Mouse (Mus musculus) megakaryocyte, embryonic 14.5 days (primary cell): ENCODE results near the gene Wiz. TPM values are rescaled to one million over a fixed set of nuclear protein-coding genes. Genes with fewer than 3 reads are reported as not detected.

Source experiments
- H3K27me3 ChIP-seq: replicated peaks from 2 replicates; pipeline ENCODE3; 2012; ENCODE audit warnings: inconsistent platforms
- H3K36me3 ChIP-seq: replicated peaks from 2 replicates; pipeline ENCODE3; 2012; ENCODE audit warnings: low read length, inconsistent platforms, mixed read lengths
- H3K4me1 ChIP-seq: 2 replicates; pipeline ENCODE4 v1.6.1; 2012; ENCODE audit warnings: inconsistent platforms
- H3K4me3 ChIP-seq: replicated peaks from 2 replicates; pipeline ENCODE3; 2012; ENCODE audit warnings: moderate library complexity, mild to moderate bottlenecking, inconsistent platforms
- H3K9me3 ChIP-seq: 2 replicates; pipeline ENCODE4 v1.6.1; 2012; ENCODE audit warnings: inconsistent platforms
- FLI1 ChIP-seq: IDR thresholded peaks from 2 replicates; pipeline ENCODE4 v1.6.1; 2012; ENCODE audit warnings: low read length, inconsistent platforms, mixed read lengths
- GATA1 ChIP-seq: IDR thresholded peaks from 3 replicates; pipeline ENCODE4 v1.6.1; 2012; ENCODE audit warnings: mixed read lengths, low read length, inconsistent platforms, borderline replicate concordance
- polyA plus RNA-seq: library from polyadenylated mRNA; stranded (reverse); fragments of >175 nt; gene quantifications from 2 replicates; pipeline ENCODE4 v1.2.3, GENCODE M21; 2012; ENCODE audit warnings: low replicate concordance; ENCODE audit not compliant: insufficient read depth

The Wiz gene
- polyA plus RNA-seq = 32.7 and 47.1 TPM in 2 replicates

DNA sequence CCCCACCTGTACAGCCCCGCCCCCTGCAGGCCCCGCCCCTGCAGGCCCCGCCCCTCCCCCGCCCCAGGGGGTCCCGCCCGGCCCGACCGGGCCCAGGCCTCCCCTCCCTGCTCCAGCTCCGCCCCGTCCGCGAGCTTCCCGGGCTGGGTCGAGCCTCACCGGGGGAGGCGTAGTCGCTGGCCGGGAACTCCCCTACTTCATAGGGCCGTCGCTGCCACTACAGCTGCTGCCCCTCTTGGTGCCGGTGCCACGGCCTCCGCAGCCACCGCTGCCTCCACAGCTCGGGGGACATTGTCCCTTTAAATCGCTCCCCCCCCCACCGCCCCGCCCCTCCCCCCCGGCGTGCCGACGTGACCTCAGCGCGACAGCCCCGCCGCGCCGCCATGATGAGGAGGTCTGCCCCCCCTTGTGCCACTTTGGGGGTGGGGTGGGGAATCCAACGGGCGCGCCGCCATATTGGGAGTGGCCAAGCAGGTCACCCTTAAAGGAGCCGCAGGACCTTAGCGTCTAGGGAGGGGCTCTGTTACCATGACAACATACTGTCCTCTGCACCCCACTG is at the start of gene Wiz:
TSS of gene Wiz (minus strand) at position 339 of the 559 bp plus-strand sequence.
- H3K4me3 ChIP-seq = peak within 1 kb of the TSS; percentile 96
- TF ChIP-seq GATA1 (no peak), FLI1 (no peak)
- H3K27me3 ChIP-seq = no peaks in the 10 kb centered on the region
- H3K4me1 ChIP-seq = peaks cover 28% of the 10 kb centered on the region
- no peaks in the 10 kb centered on the region for H3K9me3 ChIP-seq
- peaks cover 60% of the 10 kb centered on the region for H3K36me3 ChIP-seq

DNA sequence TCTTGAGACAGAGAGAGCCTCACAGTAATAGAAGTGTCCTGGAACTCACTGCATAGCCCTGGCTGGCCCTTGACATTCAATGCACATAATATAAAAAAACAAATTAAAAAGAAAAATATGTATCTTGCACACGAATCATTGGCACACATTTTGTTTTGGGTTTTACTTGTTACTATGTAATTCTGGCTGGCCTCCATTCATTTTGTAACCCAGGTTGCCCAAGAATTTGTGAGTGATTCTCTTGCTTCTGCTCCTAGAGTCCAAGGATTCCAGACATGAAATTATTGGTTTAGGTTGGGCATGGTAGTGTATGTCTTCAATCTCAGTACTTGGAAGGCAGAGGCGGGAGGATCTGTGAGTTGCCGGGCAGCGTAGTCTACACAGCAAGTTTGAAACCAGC is 47.9 kb upstream of the Wiz start:
- Histone ChIP-seq H3K4me3 (no peak overlapping the region), H3K27me3 (peaks cover 15% of the 10 kb centered on the region), H3K4me1 (peaks cover 11% of the 10 kb centered on the region), H3K36me3 (no peaks in the 10 kb centered on the region), H3K9me3 (no peaks in the 10 kb centered on the region)
- TF ChIP-seq FLI1 (no peak), GATA1 (no peak)

- Histone ChIP-seq H3K36me3 (no peaks in the 10 kb centered on the region), H3K9me3 (no peaks in the 10 kb centered on the region), H3K27me3 (peaks cover 3% of the 10 kb centered on the region), H3K4me1 (peaks cover 14% of the 10 kb centered on the region), H3K4me3 (no peak overlapping the region)
- TF ChIP-seq GATA1 (no peak), FLI1 (no peak)
Observed at GRCm38 (mm10) chr17:32435151-32435550, 45.9 kb upstream of the Wiz start.

GRCm38 (mm10) chr17:32434324-32434723 is 45.1 kb upstream of the Wiz start:
- no peak for TF ChIP-seq GATA1
- TF ChIP-seq FLI1 = no peak
- no peaks in the 10 kb centered on the region for H3K36me3 ChIP-seq
- H3K4me1 ChIP-seq = peaks cover 14% of the 10 kb centered on the region
- H3K4me3 ChIP-seq = no peak overlapping the region
- H3K9me3 ChIP-seq = no peaks in the 10 kb centered on the region
- H3K27me3 ChIP-seq = peaks cover 2% of the 10 kb centered on the region

- Histone ChIP-seq H3K36me3 (no peaks in the 10 kb centered on the region), H3K27me3 (no peaks in the 10 kb centered on the region), H3K4me3 (no peak overlapping the region), H3K4me1 (peaks cover 12% of the 10 kb centered on the region), H3K9me3 (no peaks in the 10 kb centered on the region)
- no peak for TF ChIP-seq FLI1
- no peak for TF ChIP-seq GATA1
Observed at GRCm38 (mm10) chr17:32431972-32432371, 42.7 kb upstream of the Wiz start.

- H3K4me3 ChIP-seq = no peak overlapping the region
- no peaks in the 10 kb centered on the region for H3K27me3 ChIP-seq
- H3K36me3 ChIP-seq = no peaks in the 10 kb centered on the region
- no peaks in the 10 kb centered on the region for H3K9me3 ChIP-seq
- TF ChIP-seq FLI1 = no peak
- TF ChIP-seq GATA1 = no peak
- H3K4me1 ChIP-seq = peaks cover 37% of the 10 kb centered on the region
Observed at GRCm38 (mm10) chr17:32426610-32427009, 37.4 kb upstream of the Wiz start.

GRCm38 (mm10) chr17:32424034-32424433 is 34.8 kb upstream of the Wiz start, which contains the start of gene Pglyrp2:
TSS of gene Pglyrp2 (minus strand) at chr17:32424167.
- peak within 1 kb of the TSS; percentile 58 for H3K4me3 ChIP-seq
- no peaks in the 10 kb centered on the region for H3K36me3 ChIP-seq

DNA sequence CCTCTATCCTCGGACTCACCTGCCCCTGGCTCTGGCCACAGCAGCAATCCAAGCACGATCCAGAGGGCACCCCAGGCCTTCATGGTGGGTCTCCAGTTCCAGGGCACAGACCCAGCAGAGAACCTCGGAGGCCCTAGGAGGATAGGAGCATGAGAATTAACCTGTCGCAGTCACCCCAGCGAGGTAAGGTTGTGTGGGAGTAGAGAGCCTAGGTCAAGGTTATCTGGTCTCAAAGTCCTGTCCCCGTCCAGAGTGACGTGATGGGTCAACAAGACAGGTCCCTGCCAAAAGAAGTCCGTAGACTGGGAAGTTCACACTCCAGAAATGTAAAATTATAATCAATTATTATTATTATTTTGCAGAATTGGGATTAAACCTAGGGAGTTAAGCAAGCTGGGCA is 31.5 kb upstream of the Wiz start:
- Histone ChIP-seq H3K4me3 (no peak overlapping the region), H3K9me3 (no peaks in the 10 kb centered on the region), H3K36me3 (peaks cover 7% of the 10 kb centered on the region), H3K4me1 (peaks cover 54% of the 10 kb centered on the region), H3K27me3 (no peaks in the 10 kb centered on the region)
- no peak for TF ChIP-seq FLI1

More at GRCm38 (mm10) chr17:32424034-32424433, 34.8 kb upstream of the Wiz start, which contains the start of gene Pglyrp2:
- Histone ChIP-seq H3K9me3 (no peaks in the 10 kb centered on the region), H3K4me1 (peaks cover 50% of the 10 kb centered on the region), H3K27me3 (no peaks in the 10 kb centered on the region)
- TF ChIP-seq GATA1 (no peak), FLI1 (no peak)

DNA sequence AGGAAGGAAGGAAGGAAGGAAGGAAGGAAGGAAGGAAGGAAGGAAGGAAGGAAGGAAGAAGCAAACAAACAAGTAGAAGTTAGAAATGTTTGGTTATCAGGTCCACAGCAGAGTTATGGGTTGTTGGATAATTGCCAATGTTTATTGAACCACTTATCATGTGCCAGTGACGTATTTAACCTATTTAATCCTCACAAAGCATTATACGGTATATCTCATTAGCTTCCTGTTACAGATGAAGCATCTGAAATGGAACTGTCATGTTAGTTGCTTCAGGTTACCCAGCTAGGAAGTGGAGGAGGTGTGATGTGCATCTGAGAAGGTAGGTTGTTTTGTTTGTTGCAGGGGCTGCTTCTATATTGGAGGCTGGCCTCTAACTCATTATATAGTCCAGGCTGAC is 30.8 kb upstream of the Wiz start:
- Histone ChIP-seq H3K27me3 (no peaks in the 10 kb centered on the region), H3K36me3 (peaks cover 7% of the 10 kb centered on the region), H3K4me1 (peaks cover 56% of the 10 kb centered on the region), H3K9me3 (no peaks in the 10 kb centered on the region), H3K4me3 (no peak overlapping the region)
- TF ChIP-seq GATA1 = no peak
- TF ChIP-seq FLI1 = no peak

DNA sequence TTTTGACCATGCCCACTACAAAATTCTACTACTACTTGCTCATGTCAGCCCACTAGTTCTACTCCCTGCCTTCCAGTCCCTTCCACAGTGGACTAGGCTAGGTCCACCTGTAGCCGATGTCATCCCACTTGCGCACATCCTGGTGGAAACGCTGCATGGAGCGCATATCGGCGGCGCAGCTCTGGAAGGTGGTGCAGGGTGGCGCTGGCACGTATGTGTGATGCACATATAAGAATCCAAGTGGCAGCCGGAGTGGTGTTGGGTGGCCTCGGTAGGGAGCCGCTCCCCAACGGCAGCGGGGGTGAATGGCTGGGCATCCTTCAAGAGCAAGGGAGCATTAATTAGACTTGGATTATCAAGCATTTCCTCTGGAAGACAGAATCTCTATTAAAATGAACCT is 27.5 kb upstream of the Wiz start:
- Histone ChIP-seq H3K9me3 (no peaks in the 10 kb centered on the region), H3K36me3 (peaks cover 22% of the 10 kb centered on the region), H3K4me3 (no peak overlapping the region), H3K4me1 (peaks cover 39% of the 10 kb centered on the region), H3K27me3 (no peaks in the 10 kb centered on the region)
- TF ChIP-seq FLI1 (no peak), GATA1 (no peak)
